ENCODE assay signal across 14 mouse cellular contexts in genomic region chr4:125697626-125698025, GRCm38 (mm10).
DNase-seq lines count a peak whose midpoint lies in the region; ATAC-seq and TF ChIP-seq lines count a peak whose summit lies in the region.
"Had no signal": no experiment of that assay in that cellular context is flagged by ENCODE, and none has a peak within 500 bp of the region (broad histone marks: within the 10 kb centered on the region; RNA-seq: fewer than 3 reads in every experiment).

No protein-coding gene starts in this region.

- H3K9ac ChIP-seq in kidney, embryonic 15.5 days, result no peak overlapping the region
- 0 out of 2 replicates have a peak overlapping the region, but pooled peaks have one; percentile 21 for H3K9ac ChIP-seq in forebrain, embryonic 14.5 days (ENCODE audit: low read length)
- no peak overlapping the region for H3K9ac ChIP-seq in hindbrain, postnatal 0 days (replicated peaks; ENCODE audit: low read length)
- H3K9ac ChIP-seq: limb, embryonic 12.5 days; liver, embryonic 15.5 days; neural tube, embryonic 15.5 days had no signal

- peak; percentile 31 to 39 for DNase-seq in kidney, postnatal 4 days
- peak; percentile 48 for DNase-seq in brain, adult 2 months (ENCODE audit: low read depth, low spot score)
- peak; percentile 51 for DNase-seq in forebrain, embryonic 14.5 days (ENCODE audit: low spot score)
- peak; percentile 42 for DNase-seq in hindbrain, postnatal 0 days (ENCODE audit: low spot score)
- DNase-seq in spleen, adult 18-20 months, result no peak
- no peak for DNase-seq in kidney, postnatal 25 days
- DNase-seq: adrenal gland, postnatal 14 days had no signal

- H3K27ac ChIP-seq in kidney, embryonic 15.5 days, result no peak overlapping the region
- H3K27ac ChIP-seq in forebrain, embryonic 14.5 days (ENCODE audit: low read depth, low read length), result peak overlapping the region; percentile 22; the same call in 1 of the 2 replicates
- H3K27ac ChIP-seq in hindbrain, postnatal 0 days, result no peak overlapping the region
- H3K27ac ChIP-seq: kidney, postnatal 0 days; limb, embryonic 12.5 days; liver, embryonic 15.5 days; neural tube, embryonic 15.5 days had no signal

- no peaks in the 10 kb centered on the region for H3K9me3 ChIP-seq in kidney, embryonic 15.5 days (replicated peaks)
- no peaks in the 10 kb centered on the region for H3K9me3 ChIP-seq in forebrain, embryonic 14.5 days (replicated peaks; ENCODE audit: control insufficient read depth, low read length)
- no peaks in the 10 kb centered on the region for H3K9me3 ChIP-seq in hindbrain, postnatal 0 days (ENCODE audit: low read length)
- H3K9me3 ChIP-seq: limb, embryonic 12.5 days; liver, embryonic 15.5 days; neural tube, embryonic 15.5 days had no signal

- no peak overlapping the region for H3K4me2 ChIP-seq in kidney, embryonic 15.5 days
- no peak overlapping the region for H3K4me2 ChIP-seq in forebrain, embryonic 14.5 days (ENCODE audit: low read length)
- H3K4me2 ChIP-seq in hindbrain, postnatal 0 days (ENCODE audit: low read depth, low read length), result no peak overlapping the region
- H3K4me2 ChIP-seq: limb, embryonic 12.5 days; liver, embryonic 15.5 days; neural tube, embryonic 15.5 days had no signal

- WGBS in kidney, embryonic 15.5 days, result 27% methylated on average over 9 of the region's 9 CpGs
- WGBS in forebrain, embryonic 14.5 days, result 17% methylated on average over 9 of the region's 9 CpGs
- 27% methylated on average over 9 of the region's 9 CpGs for WGBS in hindbrain, postnatal 0 days

- peaks cover 45% of the 10 kb centered on the region for H3K27me3 ChIP-seq in kidney, embryonic 15.5 days
- peaks cover 4% of the 10 kb centered on the region; the same call in 1 of the 2 replicates for H3K27me3 ChIP-seq in forebrain, embryonic 14.5 days (replicated peaks; ENCODE audit: control insufficient read depth, insufficient read depth, low read length)
- no peaks in the 10 kb centered on the region for H3K27me3 ChIP-seq in hindbrain, postnatal 0 days (ENCODE audit: insufficient read depth, low read length)

- no peaks in the 10 kb centered on the region for H3K36me3 ChIP-seq in kidney, embryonic 15.5 days
- no peaks in the 10 kb centered on the region for H3K36me3 ChIP-seq in forebrain, embryonic 14.5 days (ENCODE audit: control insufficient read depth, insufficient read depth, low read length)
- no peaks in the 10 kb centered on the region for H3K36me3 ChIP-seq in hindbrain, postnatal 0 days (ENCODE audit: insufficient read depth, low read length)
- H3K36me3 ChIP-seq: limb, embryonic 12.5 days; liver, embryonic 15.5 days; neural tube, embryonic 15.5 days had no signal

- no peak for ATAC-seq in kidney, embryonic 15.5 days (replicated peaks; ENCODE audit: low FRiP score)
- no peak; the same call in 1 of the 2 replicates for ATAC-seq in forebrain, embryonic 14.5 days
- no peak for ATAC-seq in hindbrain, postnatal 0 days
- ATAC-seq in cerebellum, adult (ENCODE audit: insufficient number of reproducible peaks, low FRiP score, low TSS enrichment), result no peak

- no peak for TF ChIP-seq CTCF in hindbrain, postnatal 0 days (IDR thresholded peaks at IDR 0.05; ENCODE audit: low read depth)

- H3K4me3 ChIP-seq in kidney, embryonic 15.5 days (replicated peaks), result no peak overlapping the region
- no peak overlapping the region for H3K4me3 ChIP-seq in forebrain, embryonic 14.5 days (ENCODE audit: low read depth, low read length)
- H3K4me3 ChIP-seq in hindbrain, postnatal 0 days (ENCODE audit: low read length), result no peak overlapping the region
- H3K4me3 ChIP-seq: erythroblast, embryonic 14.5 days; limb, embryonic 12.5 days; liver, embryonic 15.5 days; neural tube, embryonic 15.5 days had no signal

- peaks cover 12% of the 10 kb centered on the region for H3K4me1 ChIP-seq in kidney, embryonic 15.5 days
- H3K4me1 ChIP-seq in forebrain, embryonic 14.5 days (ENCODE audit: control insufficient read depth, insufficient read depth, low read length), result peaks cover 41% of the 10 kb centered on the region
- 0 out of 2 replicates have a peak, but pooled peaks cover 8% of the 10 kb centered on the region for H3K4me1 ChIP-seq in hindbrain, postnatal 0 days (ENCODE audit: insufficient read depth, low read length)
- H3K4me1 ChIP-seq: liver, embryonic 15.5 days had no signal

Comparison
In these comparisons a context has a peak if more than half of its experiments do, and no peak if none do; other contexts are left out.
1. DNase-seq: peak in kidney, postnatal 4 days (2 of 2), brain, adult 2 months (single experiment), forebrain, embryonic 14.5 days (single experiment) and hindbrain, postnatal 0 days (single experiment); none in spleen, adult 18-20 months (0 of 2) and kidney, postnatal 25 days (0 of 2).